9 mouse cellular contexts compared by ENCODE assay signal in the genomic region with DNA sequence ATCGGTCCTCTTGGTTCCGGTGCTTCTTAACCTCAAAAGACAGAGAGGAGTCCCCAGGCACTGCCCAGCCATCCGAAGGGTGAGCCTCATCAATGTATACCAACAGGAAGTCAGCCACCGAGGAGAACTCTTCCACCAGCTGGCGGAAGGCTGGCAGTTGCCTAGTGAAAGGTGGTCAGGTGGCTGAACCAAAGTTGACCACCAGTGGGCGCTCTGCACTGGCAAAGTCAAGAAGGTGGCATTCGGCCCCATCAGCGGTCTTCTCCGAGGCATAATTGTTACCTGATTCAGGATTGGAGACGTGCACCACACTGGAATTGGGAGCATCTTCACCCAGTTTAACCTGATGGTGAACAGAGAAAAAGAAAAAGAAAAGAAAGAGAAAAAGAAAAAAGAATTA. TPM values are rescaled to one million over a fixed set of nuclear protein-coding genes. Genes with fewer than 3 reads are reported as not detected.
DNase-seq lines count a peak whose midpoint lies in the region; ATAC-seq and TF ChIP-seq lines count a peak whose summit lies in the region.
"Had no signal": no experiment of that assay in that cellular context is flagged by ENCODE, and none has a peak within 500 bp of the region (broad histone marks: within the 10 kb centered on the region; RNA-seq: fewer than 3 reads in every experiment).

No protein-coding gene starts in this region.

- TF ChIP-seq POLR2A in liver, adult 2 months (IDR thresholded peaks at IDR 0.05; ENCODE audit: extremely low read depth, insufficient read depth, low read length): no peak

- no peak overlapping the region for H3K27ac ChIP-seq in kidney, embryonic 15.5 days
- H3K27ac ChIP-seq in liver, adult 2 months (replicated peaks; ENCODE audit: insufficient read depth, low read depth, low read length): no peak overlapping the region

- 49% methylated on average over 10 of the region's 10 CpGs for WGBS in kidney, embryonic 15.5 days
- 37% methylated on average over 10 of the region's 10 CpGs for WGBS in liver, adult 2 months

- no peaks in the 10 kb centered on the region for H3K9me3 ChIP-seq in kidney, embryonic 15.5 days (replicated peaks)

- peak; percentile 51 for DNase-seq in kidney, adult 18-20 months
- DNase-seq in adrenal gland, adult (ENCODE audit: inconsistent age in 2 of 2, low spot score in 1 of 2): peak; percentile 39 to 80
- DNase-seq in heart, postnatal 4 days: peak; percentile 83
- peak; percentile 13 for DNase-seq in liver, adult 2 months (ENCODE audit: extremely low read depth, low read depth, low spot score)
- peak; percentile 70 for DNase-seq in ovary, postnatal 36 days (ENCODE audit: low spot score)
- DNase-seq in urinary bladder, postnatal 10 days (ENCODE audit: low spot score): peak; percentile 39

- no peak overlapping the region for H3K4me3 ChIP-seq in kidney, embryonic 15.5 days (replicated peaks)
- no peak overlapping the region for H3K4me3 ChIP-seq in liver, adult 2 months (ENCODE audit: insufficient read depth, low read depth, low read length)
- H3K4me3 ChIP-seq: myocyte had no signal

- H3K27me3 ChIP-seq in kidney, embryonic 15.5 days: no peaks in the 10 kb centered on the region
- no peaks in the 10 kb centered on the region; the same call in 1 of the 2 replicates for H3K27me3 ChIP-seq in liver, adult 2 months (ENCODE audit: control insufficient read depth, insufficient read depth, low read length)

- no peak for ATAC-seq in kidney, embryonic 15.5 days (replicated peaks; ENCODE audit: low FRiP score)
- peak; percentile 93 for ATAC-seq in common myeloid progenitor, adult 5-6 weeks (replicated peaks; ENCODE audit: low read depth, poor library complexity, severe bottlenecking)

- H3K36me3 ChIP-seq in kidney, embryonic 15.5 days: no peaks in the 10 kb centered on the region
- no peaks in the 10 kb centered on the region for H3K36me3 ChIP-seq in liver, adult 2 months (ENCODE audit: control insufficient read depth, insufficient read depth, low read length)

- no peak overlapping the region for H3K9ac ChIP-seq in kidney, embryonic 15.5 days
- H3K9ac ChIP-seq in liver, adult 2 months (ENCODE audit: low read depth, low read length): no peak overlapping the region

- H3K4me2 ChIP-seq in kidney, embryonic 15.5 days: no peak overlapping the region

- no peaks in the 10 kb centered on the region for H3K79me2 ChIP-seq in liver, adult 2 months (ENCODE audit: control insufficient read depth, insufficient read depth, low read length)

- TF ChIP-seq CTCF in liver, adult 2 months (IDR thresholded peaks at IDR 0.05; ENCODE audit: low read depth, low read length): peak; percentile 81

- no peaks in the 10 kb centered on the region for H3K4me1 ChIP-seq in kidney, embryonic 15.5 days
- H3K4me1 ChIP-seq in liver, adult 2 months (ENCODE audit: control insufficient read depth, insufficient read depth, low read length): no peaks in the 10 kb centered on the region

RNA-seq across cellular contexts. Expression of a gene that starts 8.6 kb away (rescaled TPM):
- polyA plus RNA-seq in kidney, embryonic 15.5 days (2015; fragmentation: Nextera tagmentation; extraction: Ambion mirVana): 0.06 and 0.08 TPM in 2 replicates
- 5.5 and 7.2 TPM in 2 replicates for total RNA-seq in common myeloid progenitor, adult 5-6 weeks (2017)
- total RNA-seq in heart, postnatal 4 days (2021): 1 to 10 TPM; 3.1 to 3.9 TPM
- total RNA-seq in liver, adult 2 months (2014; rRNA removed): 0.09 TPM in 1 of 2 replicates, not detected in the other
- polyA plus RNA-seq in liver, adult 2 months (2012; rRNA removed): not detected in 2 replicates

Comparison
In these comparisons a context has a peak if more than half of its experiments do, and no peak if none do; other contexts are left out.
1. DNase-seq: peak in every context shown above with its lines; median percentile 83 in heart, postnatal 4 days; 70 in ovary, postnatal 36 days; 60 in adrenal gland, adult; 51 in kidney, adult 18-20 months; 39 in urinary bladder, postnatal 10 days; 13 in liver, adult 2 months.